Mouse (Mus musculus) neutrophil, adult 65 days (primary cell): Measurements from ENCODE around the gene Slit1. TPM values are rescaled to one million over a fixed set of nuclear protein-coding genes. Genes with fewer than 3 reads are reported as not detected.

Experiments
- total RNA-seq: library from RNA; stranded (reverse); gene quantifications from 2 replicates; pipeline ENCODE4 v1.2.4, GENCODE M21; 2023

Gene Slit1
- total RNA-seq: 0.23 and 0.98 TPM in 2 replicates

GRCm38 (mm10) chr19:41743396-41743795 is at the start of gene Slit1:
Gene Slit1 (minus strand): TSS chr19:41743665.

GRCm38 (mm10) chr19:41581706-41582420 is 161.6 kb downstream of the Slit1 start, which contains the start of gene Gm340:
Gene Gm340 (plus strand): TSS chr19:41582370.

Other genes starting within 250 kb of the Slit1 start
- 24.1 and 33.5 TPM in 2 replicates for gene Gm340, start 161.3 kb downstream of the Slit1 start, total RNA-seq
- gene Arhgap19, start 58.4 kb upstream of the Slit1 start, total RNA-seq: 55.0 and 62.0 TPM in 2 replicates
- gene Frat1, start 86.3 kb upstream of the Slit1 start, total RNA-seq: 37.2 and 42.7 TPM in 2 replicates
- 62.4 and 80.8 TPM in 2 replicates for gene Frat2, start 104.5 kb upstream of the Slit1 start, total RNA-seq
- gene Rrp12, start 152.5 kb upstream of the Slit1 start, total RNA-seq: 33.1 and 42.2 TPM in 2 replicates
- gene Pgam1, start 168.3 kb upstream of the Slit1 start, total RNA-seq: 332 and 338 TPM in 2 replicates
- gene Exosc1, start 189.8 kb upstream of the Slit1 start, total RNA-seq: 9.9 and 13.9 TPM in 2 replicates
- gene Zdhhc16, start 189.8 kb upstream of the Slit1 start, total RNA-seq: 24.5 and 33.2 TPM in 2 replicates
- 28.7 and 54.6 TPM in 2 replicates for gene Mms19, start 237.5 kb upstream of the Slit1 start, total RNA-seq
- 34.6 and 35.8 TPM in 2 replicates for gene Ubtd1, start 238.1 kb upstream of the Slit1 start, total RNA-seq